Mouse (Mus musculus) natural killer cell, adult 2 months (primary cell): ENCODE data around the gene Tnxb.

Experiments
- DNase-seq, 2 experiments: peaks; one replicate each; pipeline ENCODE4 v3.0.0; 2022; ENCODE audit warnings: low spot score in 2 of 2

The Tnxb gene

DNA sequence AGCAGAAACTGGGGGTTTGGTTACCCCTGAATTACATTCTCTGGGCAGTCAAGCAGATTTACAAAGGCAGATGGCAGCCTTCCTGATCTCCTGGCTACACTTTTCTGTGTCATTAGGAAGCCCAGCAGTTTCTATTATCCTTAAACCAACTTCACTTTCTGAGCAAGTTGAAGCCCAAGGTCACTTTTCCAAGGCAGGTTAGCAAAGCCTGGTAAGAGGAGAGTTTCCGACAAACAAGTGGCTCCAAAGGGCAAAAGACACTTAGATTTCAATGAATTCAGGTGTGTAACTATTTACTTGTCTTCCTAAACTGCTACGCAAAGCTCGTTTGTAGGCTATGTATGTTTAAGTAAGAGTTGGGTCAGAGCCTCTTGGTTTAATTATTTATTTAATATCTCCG lies 27.0 kb upstream of the Tnxb start:
- no peak for DNase-seq

GRCm38 (mm10) chr17:34643944-34644343 lies 26.4 kb upstream of the Tnxb start:
- DNase-seq: no peak

GRCm38 (mm10) chr17:34644608-34645007 lies 25.7 kb upstream of the Tnxb start, which contains the start of gene Fkbpl:
Gene Fkbpl (plus strand): TSS chr17:34644764.
- peak; percentile 97 to 98 for DNase-seq

GRCm38 (mm10) chr17:34645256-34645829 lies 25.0 kb upstream of the Tnxb start:
- DNase-seq: no peak

DNA sequence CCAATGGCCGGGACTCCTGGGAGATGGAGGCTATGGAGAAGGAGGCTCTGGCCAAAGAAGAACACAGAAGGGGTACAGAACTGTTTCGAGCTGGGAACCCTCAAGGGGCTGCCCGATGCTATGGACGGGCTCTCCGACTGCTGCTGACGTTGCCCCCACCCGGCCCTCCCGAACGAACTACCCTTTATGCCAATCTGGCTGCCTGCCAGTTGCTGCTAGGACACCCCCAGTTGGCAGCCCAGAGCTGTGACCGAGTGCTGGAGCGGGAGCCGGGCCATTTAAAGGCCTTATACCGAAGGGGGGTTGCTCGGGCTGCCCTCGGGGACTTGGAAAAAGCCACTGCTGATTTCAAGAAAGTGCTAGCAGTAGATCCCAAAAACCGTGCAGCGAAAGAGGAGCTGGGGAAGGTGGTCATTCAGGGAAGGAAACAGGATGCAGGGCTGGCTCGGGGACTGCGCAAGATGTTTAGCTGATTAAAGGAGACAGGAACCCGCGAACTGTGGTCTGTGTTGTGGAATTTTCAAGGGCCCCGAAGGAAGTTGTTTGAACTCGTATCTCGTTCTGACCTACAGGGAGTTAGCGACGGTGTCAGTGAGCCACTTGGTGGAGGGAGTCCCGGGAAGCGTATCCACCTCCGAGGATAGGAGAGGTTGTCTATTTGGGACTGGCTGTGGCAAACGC lies 24.4 kb upstream of the Tnxb start:
- no peak for DNase-seq

- DNase-seq: peak; percentile 95
Measured at GRCm38 (mm10) chr17:34646906-34647787, 23.2 kb upstream of the Tnxb start, which contains the start of gene Atf6b. Gene Atf6b (plus strand): TSS chr17:34647146.

- DNase-seq: no peak
Measured at GRCm38 (mm10) chr17:34648141-34648890, 22.0 kb upstream of the Tnxb start.

DNA sequence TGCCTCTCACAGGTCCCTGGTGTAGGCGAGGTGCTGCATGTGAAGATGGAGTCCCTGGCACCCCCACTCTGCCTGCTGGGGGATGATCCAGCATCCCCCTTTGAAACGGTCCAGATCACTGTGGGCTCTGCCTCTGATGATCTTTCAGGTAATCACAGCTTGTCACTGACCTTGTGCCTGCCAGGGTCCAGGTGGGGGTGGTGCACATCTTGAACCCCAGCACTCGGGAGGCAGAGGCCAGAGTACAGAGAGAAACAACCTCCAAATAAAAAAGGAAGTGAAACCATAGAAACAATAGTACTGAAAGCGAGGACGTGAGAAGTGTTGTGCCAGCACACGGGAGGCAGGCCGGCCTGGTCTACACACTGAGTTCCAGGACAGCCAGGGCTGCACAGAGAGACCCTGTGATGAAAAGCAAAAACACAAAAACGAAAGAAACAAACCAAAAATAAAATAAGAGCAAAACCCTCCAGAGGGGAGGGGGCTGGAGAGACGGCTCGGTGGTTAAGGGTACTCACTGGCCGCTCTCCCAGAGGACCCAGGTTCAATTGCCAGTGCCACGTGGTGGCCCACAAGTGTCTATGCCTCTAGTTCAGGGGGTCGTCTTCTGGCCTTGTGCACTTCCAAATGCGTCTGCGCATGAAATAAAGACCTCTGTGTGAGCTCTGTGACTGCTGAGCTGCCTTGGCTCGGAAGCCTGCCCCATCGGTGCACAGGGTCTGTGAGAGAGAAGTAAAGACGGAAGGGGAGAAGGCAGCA lies 21.1 kb upstream of the Tnxb start:
- no peak for DNase-seq

GRCm38 (mm10) chr17:34650781-34651180 lies 19.6 kb upstream of the Tnxb start:
- DNase-seq: no peak

- peak; percentile 32 to 44 for DNase-seq
Measured at GRCm38 (mm10) chr17:34651507-34652221, 18.7 kb upstream of the Tnxb start.

- no peak for DNase-seq
Measured at GRCm38 (mm10) chr17:34652546-34652945, 17.8 kb upstream of the Tnxb start.

DNA sequence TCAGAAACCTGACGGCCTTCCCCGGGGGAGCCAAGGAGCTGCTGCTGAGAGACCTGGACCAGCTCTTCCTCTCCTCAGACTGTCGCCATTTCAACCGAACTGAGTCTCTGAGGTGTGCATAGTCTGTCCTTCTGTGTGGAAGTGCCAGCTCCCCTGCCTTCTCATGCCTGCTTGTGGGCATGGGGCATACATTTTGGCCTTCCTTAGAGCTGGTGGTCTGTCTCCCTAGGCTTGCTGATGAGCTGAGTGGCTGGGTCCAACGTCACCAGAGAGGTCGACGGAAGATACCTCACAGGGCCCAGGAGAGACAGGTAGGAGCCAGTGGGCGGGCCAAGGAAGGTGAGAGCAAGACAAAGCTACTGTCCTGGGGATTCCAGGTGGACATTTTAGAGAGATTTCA lies 17.4 kb upstream of the Tnxb start:
- no peak for DNase-seq

- peak; percentile 42 to 50 for DNase-seq
Measured at GRCm38 (mm10) chr17:34653746-34654285, 16.5 kb upstream of the Tnxb start.

GRCm38 (mm10) chr17:34654392-34654791 lies 15.9 kb upstream of the Tnxb start:
- no peak for DNase-seq

- no peak for DNase-seq
Measured at GRCm38 (mm10) chr17:34655160-34655559, 15.2 kb upstream of the Tnxb start.

GRCm38 (mm10) chr17:34655581-34655991 lies 14.7 kb upstream of the Tnxb start:
- no peak for DNase-seq

- DNase-seq: no peak
Measured at GRCm38 (mm10) chr17:34656666-34657065, 13.7 kb upstream of the Tnxb start.

- DNase-seq: no peak
Measured at GRCm38 (mm10) chr17:34657271-34657670, 13.1 kb upstream of the Tnxb start.

GRCm38 (mm10) chr17:34658145-34658544 lies 12.2 kb upstream of the Tnxb start:
- no peak for DNase-seq

GRCm38 (mm10) chr17:34658591-34658990 lies 11.7 kb upstream of the Tnxb start:
- no peak for DNase-seq
